Mouse (Mus musculus) kidney, embryonic 14.5 days (tissue): ENCODE results near the gene Prr14l. TPM values are rescaled to one million over a fixed set of nuclear protein-coding genes. Genes with fewer than 3 reads are reported as not detected.
A peak's percentile ranks its signal among the peaks of the same experiment; 100 is the strongest.
"Not testable (repeated sequence)": the region's sequence is repeated elsewhere in the genome, so short reads cannot be mapped to it uniquely, and the experiment has no call there.

Experiments used
- ATAC-seq: fragments of 200-750 bp; cut with Nextera tagmentation; 2 replicates; pipeline ENCODE4 v1.8.0; 2017; ENCODE audit warnings: moderate number of reproducible peaks, mild to moderate bottlenecking, moderate TSS enrichment, moderate library complexity; ENCODE audit not compliant: low FRiP score, low TSS enrichment
- H3K27ac ChIP-seq: fragments of 300-500 bp; sonication (generic); 2 replicates; pipeline ENCODE4 v1.5.1; 2014; ENCODE audit warnings: low read depth, mild to moderate bottlenecking, low read length, moderate library complexity, mixed read lengths
- H3K27me3 ChIP-seq: fragments of 300-500 bp; sonication (generic); 2 replicates; pipeline ENCODE4 v1.6.1; 2014; ENCODE audit warnings: mild to moderate bottlenecking, low read length; ENCODE audit not compliant: control insufficient read depth, insufficient read depth
- H3K36me3 ChIP-seq: fragments of 300-500 bp; sonication (generic); 2 replicates; pipeline ENCODE4 v1.6.1; 2014; ENCODE audit warnings: low read length, mixed read lengths; ENCODE audit not compliant: control insufficient read depth, insufficient read depth
- H3K4me1 ChIP-seq: fragments of 300-500 bp; sonication (generic); 2 replicates; pipeline ENCODE4 v1.6.1; 2014; ENCODE audit warnings: low read length, mixed read lengths; ENCODE audit not compliant: control insufficient read depth, insufficient read depth
- H3K4me2 ChIP-seq: fragments of 300-500 bp; sonication (generic); replicated peaks from 2 replicates; pipeline ENCODE4 v1.6.1; 2014; ENCODE audit warnings: low read depth, mild to moderate bottlenecking, low read length
- H3K4me3 ChIP-seq: fragments of 300-500 bp; sonication (generic); 2 replicates; pipeline ENCODE4 v1.5.1; 2014; ENCODE audit warnings: mild to moderate bottlenecking, low read length
- H3K9ac ChIP-seq: fragments of 300-500 bp; sonication (generic); 2 replicates; pipeline ENCODE4 v1.6.1; 2014; ENCODE audit warnings: low read depth, mild to moderate bottlenecking, low read length, moderate library complexity
- H3K9me3 ChIP-seq: fragments of 300-500 bp; sonication (generic); 2 replicates; pipeline ENCODE4 v1.6.1; 2016; ENCODE audit warnings: low read length; ENCODE audit not compliant: control insufficient read depth
- WGBS: fragments of 180-500 bp; shearing (Covaris S2); extraction: QIAGEN DNeasy Blood & Tissue Kit; methylation state at CpG from one replicate; pipeline ENCODE4 v1.1.7; 2014; 5-methylcytosine and 5-hydroxymethylcytosine counted together
- polyA plus RNA-seq: library from polyadenylated mRNA; unstranded; fragments of >200 nt; fragmentation: Nextera tagmentation; extraction: Ambion mirVana; gene quantifications from 2 replicates; pipeline ENCODE4 v1.2.1, GENCODE M21; 2014

The Prr14l gene
- polyA plus RNA-seq, 1 experiment from 2014 or later: 20.7 TPM

DNA sequence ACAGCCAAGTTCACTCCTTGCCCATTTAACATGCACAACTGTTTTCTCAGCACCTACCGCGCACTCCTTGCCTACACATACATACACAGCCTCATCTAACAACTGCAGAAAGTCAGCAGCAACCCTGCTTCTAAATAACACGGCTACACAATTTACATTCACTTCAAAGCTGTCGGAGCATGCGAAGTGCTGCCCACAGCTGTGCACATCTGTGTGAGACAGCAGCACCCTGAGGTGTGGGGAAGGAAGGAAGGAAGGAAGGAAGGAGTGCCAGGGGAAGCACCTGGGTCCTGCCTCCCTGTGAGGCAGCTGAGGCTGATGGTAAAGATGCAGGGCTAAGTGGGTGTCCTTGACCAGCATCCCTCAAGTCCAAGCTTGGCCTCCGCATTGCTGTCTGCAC, 105.1 kb downstream of the Prr14l start:
- H3K4me3 ChIP-seq: no peak overlapping the region
- no peaks in the 10 kb centered on the region for H3K27me3 ChIP-seq
- H3K4me2 ChIP-seq: no peak overlapping the region
- no peaks in the 10 kb centered on the region for H3K36me3 ChIP-seq
- WGBS: 89% methylated on average over 6 of the region's 6 CpGs
- H3K9ac ChIP-seq: no peak overlapping the region
- no peak overlapping the region for H3K27ac ChIP-seq
- no peaks in the 10 kb centered on the region for H3K9me3 ChIP-seq
- peaks cover 23% of the 10 kb centered on the region for H3K4me1 ChIP-seq
- no peak for ATAC-seq

DNA sequence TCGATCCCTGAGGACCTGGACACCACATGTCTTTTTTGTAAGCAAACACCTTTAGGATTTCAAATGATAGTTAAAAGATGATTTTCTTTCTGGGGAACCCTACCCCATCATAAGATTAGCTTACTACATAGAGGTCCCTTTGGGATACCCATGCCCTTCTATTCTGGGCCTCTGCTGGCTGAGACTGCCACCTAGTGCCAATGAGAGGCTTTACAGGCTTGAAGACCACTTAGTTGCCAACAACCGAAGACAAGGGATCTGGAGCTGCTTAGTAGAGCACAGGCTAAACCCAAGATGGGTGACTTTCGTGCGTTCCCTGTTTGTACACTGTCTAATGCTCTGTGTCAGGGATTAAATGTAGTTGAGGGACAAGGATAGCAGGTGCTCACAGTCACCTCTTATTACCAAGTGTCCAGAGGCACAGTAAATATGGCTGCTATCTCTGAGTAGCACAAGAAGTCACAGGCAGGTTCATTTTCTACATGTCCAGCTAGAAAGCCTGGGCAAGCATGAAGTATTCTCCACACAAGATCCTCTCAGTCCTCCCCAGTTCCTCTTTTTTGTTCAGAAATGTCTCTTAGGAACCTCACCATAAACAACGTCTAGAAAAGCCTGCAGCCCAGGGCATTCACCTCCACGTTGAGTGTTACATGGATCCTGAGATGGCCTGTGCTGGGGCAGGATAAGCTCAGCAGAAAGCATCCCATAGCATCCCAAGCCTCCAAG, 106.2 kb downstream of the Prr14l start:
- no peak overlapping the region for H3K4me3 ChIP-seq
- no peak overlapping the region for H3K9ac ChIP-seq
- peaks cover 23% of the 10 kb centered on the region for H3K4me1 ChIP-seq
- H3K27me3 ChIP-seq: no peaks in the 10 kb centered on the region
- ATAC-seq: no peak
- H3K36me3 ChIP-seq: no peaks in the 10 kb centered on the region
- WGBS: 61% methylated on average over 6 of the region's 6 CpGs
- H3K9me3 ChIP-seq: no peaks in the 10 kb centered on the region
- no peak overlapping the region for H3K27ac ChIP-seq
- no peak overlapping the region for H3K4me2 ChIP-seq

DNA sequence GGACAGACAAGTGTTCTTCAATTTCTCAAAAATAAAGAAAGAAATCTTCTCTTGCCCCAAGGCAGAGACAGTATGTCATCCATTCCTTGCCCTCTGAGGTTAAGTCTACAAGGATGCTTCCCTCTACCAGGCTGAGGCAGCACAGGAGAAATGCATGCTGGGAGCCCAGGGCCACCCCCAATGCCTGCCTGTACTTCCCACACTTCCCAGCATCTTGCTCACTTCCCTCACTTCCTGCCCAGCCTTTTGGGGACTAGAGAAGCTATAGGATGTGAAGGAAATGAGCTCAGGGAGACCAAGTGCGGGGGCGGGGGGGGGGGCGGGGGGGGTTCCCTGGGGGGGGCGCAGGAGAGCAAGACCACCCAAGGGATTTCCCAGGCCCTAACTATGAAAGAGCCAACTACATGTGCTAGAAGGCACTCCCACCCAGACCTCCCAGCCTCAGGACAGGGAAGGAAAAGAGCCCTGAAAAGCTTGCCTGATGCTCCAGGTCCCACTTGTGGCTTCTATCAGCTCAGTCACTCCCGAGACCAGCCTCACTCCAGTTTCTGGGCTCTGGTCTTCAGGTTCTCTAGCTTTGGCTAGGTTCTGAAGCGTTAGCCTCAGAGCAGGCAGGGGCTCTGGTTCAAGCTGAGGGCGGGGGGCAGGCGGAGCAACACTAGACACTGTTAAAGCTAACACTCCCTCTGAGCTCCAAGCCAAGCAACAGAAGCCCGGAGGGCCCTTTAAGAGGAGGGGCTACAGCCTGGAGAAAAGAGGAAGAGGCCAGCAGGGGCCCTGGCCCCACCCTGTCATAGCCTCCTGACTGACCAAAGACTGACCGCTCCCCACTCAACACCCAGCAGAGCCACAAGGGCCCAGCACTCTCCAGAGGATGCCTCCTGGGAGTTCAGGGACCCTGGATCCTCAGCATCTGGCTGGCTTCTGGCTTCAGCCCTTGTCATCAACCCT, 108.1 kb downstream of the Prr14l start:
- H3K27ac ChIP-seq: peak overlapping the region; percentile 91
- no peaks in the 10 kb centered on the region for H3K27me3 ChIP-seq
- peak overlapping the region; percentile 57 for H3K9ac ChIP-seq
- H3K36me3 ChIP-seq: peaks cover 3% of the 10 kb centered on the region; the same call in 1 of the 2 replicates
- no peaks in the 10 kb centered on the region for H3K9me3 ChIP-seq
- 2% methylated on average over 8 of the region's 10 CpGs for WGBS
- peak; percentile 92 for ATAC-seq
- peaks cover 23% of the 10 kb centered on the region for H3K4me1 ChIP-seq
- peak overlapping the region; percentile 54 for H3K4me2 ChIP-seq
- H3K4me3 ChIP-seq: peak overlapping the region; percentile 45

DNA sequence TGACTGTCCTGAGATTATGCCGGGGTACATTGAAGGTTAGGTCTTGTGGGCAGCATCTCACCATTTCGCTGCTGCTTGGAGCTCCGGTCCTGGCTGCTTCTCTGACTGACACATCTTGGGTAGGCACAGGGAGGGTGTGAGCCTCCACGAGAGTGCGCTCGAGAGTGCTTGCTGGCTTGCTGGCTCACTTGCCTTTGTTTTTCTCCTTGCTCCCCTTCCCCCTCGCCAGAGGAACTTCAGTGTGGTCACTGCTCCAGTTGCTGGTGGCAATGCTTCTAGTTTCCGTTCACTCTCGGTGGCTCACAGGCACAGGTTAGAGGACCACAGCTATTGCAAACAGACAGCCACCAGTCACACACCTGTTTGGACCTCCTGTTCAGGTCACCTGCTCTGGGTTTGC, 111.9 kb downstream of the Prr14l start:
- no peak for ATAC-seq
- no peak overlapping the region for H3K9ac ChIP-seq
- peaks cover 20% of the 10 kb centered on the region for H3K4me1 ChIP-seq
- no peaks in the 10 kb centered on the region for H3K9me3 ChIP-seq
- H3K4me3 ChIP-seq: no peak overlapping the region
- no peak overlapping the region for H3K4me2 ChIP-seq
- peaks cover 17% of the 10 kb centered on the region; the same call in 1 of the 2 replicates for H3K36me3 ChIP-seq
- no peaks in the 10 kb centered on the region for H3K27me3 ChIP-seq
- no peak overlapping the region for H3K27ac ChIP-seq
- WGBS: 71% methylated on average over 9 of the region's 9 CpGs

DNA sequence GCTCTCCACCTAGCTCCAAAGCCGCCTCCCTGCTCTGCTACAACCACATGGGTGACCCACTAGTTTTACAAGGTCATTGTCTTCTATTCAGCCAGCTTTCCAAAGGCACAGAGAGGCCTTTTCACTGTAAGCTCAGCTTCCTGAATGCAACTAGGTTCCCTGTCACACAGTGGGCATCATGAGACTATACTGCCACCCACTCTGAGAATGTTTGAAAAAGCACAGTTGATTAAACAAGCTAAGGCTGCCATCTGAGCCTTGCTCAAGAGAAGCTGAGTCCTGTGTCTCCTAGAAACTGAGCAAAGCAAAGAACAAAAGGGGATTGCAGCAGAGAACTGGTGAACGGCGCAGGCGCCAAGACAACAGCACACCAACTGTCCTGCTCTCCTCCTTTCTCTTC, 112.7 kb downstream of the Prr14l start:
- not testable (repeated sequence) for H3K9ac ChIP-seq, H3K4me3 ChIP-seq, H3K9me3 ChIP-seq, ATAC-seq, H3K27me3 ChIP-seq, H3K27ac ChIP-seq, H3K4me2 ChIP-seq
- Histone ChIP-seq H3K4me1 (peaks cover 13% of the 10 kb centered on the region; the same call in 1 of the 2 replicates), H3K36me3 (peaks cover 18% of the 10 kb centered on the region; the same call in 1 of the 2 replicates)
- WGBS: 86% methylated on average over 4 of the region's 4 CpGs

DNA sequence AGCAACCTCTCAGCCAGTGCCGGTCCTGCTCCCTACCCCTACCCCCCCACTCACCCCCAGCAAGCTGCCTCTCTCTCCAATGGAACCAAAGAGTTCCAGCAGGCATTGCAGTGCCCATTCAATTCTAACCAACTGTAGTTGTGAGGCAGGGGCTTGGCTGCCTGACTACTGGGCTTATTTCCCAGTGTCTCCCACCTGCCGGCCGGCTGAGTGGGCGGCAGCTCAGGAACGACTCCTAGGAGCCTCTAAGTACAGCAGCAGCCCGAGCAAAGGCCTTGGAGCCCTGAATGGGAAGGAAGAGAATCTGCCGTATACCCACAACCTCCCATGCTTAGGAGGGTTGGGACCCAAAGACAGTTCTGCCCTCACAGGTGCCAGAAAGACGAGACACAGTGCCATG, 113.2 kb downstream of the Prr14l start:
- 85% methylated on average over 8 of the region's 8 CpGs for WGBS
- H3K9me3 ChIP-seq: not testable (repeated sequence)

DNA sequence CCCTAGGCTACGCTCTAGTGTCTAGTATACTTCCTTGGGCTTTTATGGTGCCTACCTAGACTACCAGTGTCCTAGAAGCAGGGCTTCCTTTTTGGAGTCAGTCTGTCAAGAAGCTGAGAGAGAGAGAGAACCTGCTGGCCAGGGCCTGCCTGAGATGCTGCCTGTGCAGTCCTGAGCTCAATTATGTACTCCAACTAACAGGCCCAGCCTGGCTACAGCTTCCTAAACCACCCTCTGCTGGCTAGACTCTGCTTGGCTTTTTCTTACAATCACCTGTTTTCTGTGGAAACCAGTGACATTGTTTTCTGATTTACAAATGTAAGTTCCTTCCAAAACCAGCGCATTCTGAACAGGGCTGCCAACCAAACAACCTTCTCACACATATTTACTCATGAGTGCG, 113.9 kb downstream of the Prr14l start:
- Histone ChIP-seq H3K27ac (no peak overlapping the region), H3K27me3 (no peaks in the 10 kb centered on the region), H3K4me1 (peaks cover under 1% of the 10 kb centered on the region; the same call in 1 of the 2 replicates), H3K4me2 (no peak overlapping the region), H3K4me3 (no peak overlapping the region), H3K9me3 (no peaks in the 10 kb centered on the region), H3K36me3 (peaks cover 26% of the 10 kb centered on the region; the same call in 1 of the 2 replicates), H3K9ac (no peak overlapping the region)
- WGBS: 96% methylated on average over 3 of the region's 3 CpGs
- ATAC-seq: no peak

More for the DNA sequence above, 113.2 kb downstream of the Prr14l start:
- H3K9ac ChIP-seq, ATAC-seq, H3K4me2 ChIP-seq, H3K27me3 ChIP-seq, H3K4me3 ChIP-seq, H3K4me1 ChIP-seq, H3K27ac ChIP-seq: not testable (repeated sequence)
- peaks cover 19% of the 10 kb centered on the region; the same call in 1 of the 2 replicates for H3K36me3 ChIP-seq
